Mouse (Mus musculus) CH12.LX (cell line): ENCODE results near the gene Anks1. TPM values are rescaled to one million over a fixed set of nuclear protein-coding genes. Genes with fewer than 3 reads are reported as not detected.

ENCODE experiments used
- DNase-seq: peaks from one replicate; pipeline ENCODE4 v3.0.0-alpha.2; 2013; ENCODE audit errors: extremely low read depth
- H3K27ac ChIP-seq: 2 replicates; pipeline ENCODE4 v1.5.1; 2012; ENCODE audit warnings: low read depth, mild to moderate bottlenecking, control low read depth, moderate library complexity; ENCODE audit not compliant: insufficient read depth
- H3K27me3 ChIP-seq: replicated peaks from 2 replicates; pipeline ENCODE3; 2012; ENCODE audit warnings: inconsistent platforms
- H3K36me3 ChIP-seq, 2 experiments: replicated peaks in 1 of 2; 2 replicates each; pipeline versions ENCODE3 to v1.6.1; 2012; ENCODE audit warnings: inconsistent platforms in 1 of 2, low read length in 1 of 2, mild to moderate bottlenecking in 1 of 2, mixed read lengths in 1 of 2, moderate library complexity in 1 of 2; ENCODE audit not compliant: control insufficient read depth in 1 of 2, insufficient read depth in 1 of 2
- H3K4me1 ChIP-seq, 2 experiments: 2 replicates each; pipeline ENCODE4 v1.6.1; 2012; ENCODE audit warnings: inconsistent platforms in 1 of 2, moderate library complexity in 1 of 2; ENCODE audit not compliant: insufficient read depth in 2 of 2, control insufficient read depth in 1 of 2
- H3K4me2 ChIP-seq: 2 replicates; pipeline ENCODE4 v1.6.1; 2012; ENCODE audit warnings: low read depth, mild to moderate bottlenecking, control low read depth; ENCODE audit not compliant: poor library complexity, insufficient read depth, severe bottlenecking
- H3K4me3 ChIP-seq, 3 experiments: fragments of 150-350 bp in 1 of 3; sonication (generic) in 1 of 3; replicated peaks in 1 of 3; 2 replicates each; pipeline versions ENCODE3 to v1.5.1; 2011 to 2012; ENCODE audit warnings: low read depth in 2 of 3, low read length in 2 of 3, mild to moderate bottlenecking in 2 of 3, moderate library complexity in 2 of 3, control low read depth in 1 of 3, improper control_type of control experiment in 1 of 3, inconsistent platforms in 1 of 3, mixed read lengths in 1 of 3; ENCODE audit not compliant: poor library complexity in 1 of 3
- H3K79me2 ChIP-seq: replicated peaks from 2 replicates; pipeline ENCODE4 v1.6.1; 2012; ENCODE audit warnings: mild to moderate bottlenecking, moderate library complexity; ENCODE audit not compliant: control insufficient read depth, poor library complexity, insufficient read depth, severe bottlenecking; ENCODE audit errors: extremely low read depth
- H3K9ac ChIP-seq: 2 replicates; pipeline ENCODE4 v1.6.1; 2012; ENCODE audit warnings: low read depth, mild to moderate bottlenecking, control low read depth, moderate library complexity; ENCODE audit not compliant: insufficient read depth
- H3K9me3 ChIP-seq: replicated peaks from 2 replicates; pipeline ENCODE3; 2012; ENCODE audit warnings: low read length, inconsistent platforms, mixed read lengths
- BHLHE40 ChIP-seq: IDR thresholded peaks from 2 replicates; pipeline ENCODE4 v1.6.1; 2011; ENCODE audit warnings: mild to moderate bottlenecking, low read depth, low read length, improper control_type of control experiment
- CHD1 ChIP-seq: IDR thresholded peaks from 2 replicates; pipeline ENCODE4 v1.6.1; 2012; ENCODE audit warnings: low read depth, low read length, improper control_type of control experiment, inconsistent platforms
- CHD2 ChIP-seq: IDR thresholded peaks from 2 replicates; pipeline ENCODE4 v1.6.1; 2011; ENCODE audit warnings: low read length, improper control_type of control experiment
- CTCF ChIP-seq, 2 experiments: IDR thresholded peaks in 1 of 2; conservative IDR thresholded peaks in 1 of 2; 2 replicates each; pipeline ENCODE4 v1.5.1; 2011 to 2012; ENCODE audit warnings: low read depth in 2 of 2, low read length in 2 of 2, improper control_type of control experiment in 1 of 2, inconsistent platforms in 1 of 2, mild to moderate bottlenecking in 1 of 2, moderate library complexity in 1 of 2
- E2F4 ChIP-seq: IDR thresholded peaks from 2 replicates; pipeline ENCODE4 v1.6.1; 2011; ENCODE audit warnings: low read depth, low read length, improper control_type of control experiment; ENCODE audit not compliant: insufficient replicate concordance
- ELF1 ChIP-seq: IDR thresholded peaks from 2 replicates; pipeline ENCODE4 v1.6.1; 2014; ENCODE audit warnings: low read depth, mild to moderate bottlenecking, inconsistent platforms, low read length, improper control_type of control experiment
- EP300 ChIP-seq: IDR thresholded peaks from 2 replicates; pipeline ENCODE4 v1.6.1; 2011; ENCODE audit warnings: low read length, improper control_type of control experiment
- ETS1 ChIP-seq: conservative IDR thresholded peaks from 2 replicates; pipeline ENCODE4 v1.6.1; 2012; ENCODE audit warnings: low read depth, mild to moderate bottlenecking, inconsistent platforms, low read length, improper control_type of control experiment, moderate library complexity
- GABPA ChIP-seq: IDR thresholded peaks from 2 replicates; pipeline ENCODE4 v1.6.1; 2012; ENCODE audit warnings: low read depth, low read length, improper control_type of control experiment, inconsistent platforms; ENCODE audit not compliant: insufficient replicate concordance
- HCFC1 ChIP-seq: IDR thresholded peaks from 2 replicates; pipeline ENCODE4 v1.6.1; 2012; ENCODE audit warnings: low read depth, mild to moderate bottlenecking, inconsistent platforms, low read length, improper control_type of control experiment
- IRF4 ChIP-seq: IDR thresholded peaks from 2 replicates; pipeline ENCODE4 v1.6.1; 2014; ENCODE audit warnings: low read depth, mild to moderate bottlenecking, inconsistent platforms, low read length, improper control_type of control experiment
- JUN ChIP-seq: IDR thresholded peaks from 2 replicates; pipeline ENCODE4 v1.6.1; 2011; ENCODE audit warnings: low read depth, mild to moderate bottlenecking, low read length, improper control_type of control experiment, moderate library complexity; ENCODE audit not compliant: insufficient read depth
- JUND ChIP-seq: conservative IDR thresholded peaks from 2 replicates; pipeline ENCODE4 v1.6.1; 2011; ENCODE audit warnings: low read depth, low read length, improper control_type of control experiment
- MAX ChIP-seq: IDR thresholded peaks from 2 replicates; pipeline ENCODE4 v1.6.1; 2011; ENCODE audit warnings: low read length, improper control_type of control experiment
- MAZ ChIP-seq: IDR thresholded peaks from 2 replicates; pipeline ENCODE4 v1.6.1; 2012; ENCODE audit warnings: low read depth, mild to moderate bottlenecking, inconsistent platforms, low read length, improper control_type of control experiment, moderate library complexity
- MXI1 ChIP-seq: IDR thresholded peaks from 2 replicates; pipeline ENCODE4 v1.6.1; 2011; ENCODE audit warnings: mild to moderate bottlenecking, low read depth, low read length, improper control_type of control experiment
- MYC ChIP-seq: IDR thresholded peaks from 2 replicates; pipeline ENCODE4 v1.6.1; 2011; ENCODE audit warnings: low read depth, mild to moderate bottlenecking, improper control_type of control experiment, low read length
- NELFE ChIP-seq: IDR thresholded peaks from 2 replicates; pipeline ENCODE4 v1.6.1; 2011; ENCODE audit warnings: low read depth, low read length, improper control_type of control experiment
- NRF1 ChIP-seq: IDR thresholded peaks from 2 replicates; pipeline ENCODE4 v1.6.1; 2014; ENCODE audit warnings: low read depth, mild to moderate bottlenecking, inconsistent platforms, low read length, improper control_type of control experiment, moderate library complexity
- PAX5 ChIP-seq: IDR thresholded peaks from 2 replicates; pipeline ENCODE4 v1.6.1; 2012; ENCODE audit warnings: low read length, inconsistent platforms, mixed read lengths
- POLR2A ChIP-seq: IDR thresholded peaks from 2 replicates; pipeline ENCODE4 v1.6.1; 2011; ENCODE audit warnings: low read depth, mild to moderate bottlenecking, improper control_type of control experiment, low read length
- RAD21 ChIP-seq: IDR thresholded peaks from 2 replicates; pipeline ENCODE4 v1.6.1; 2011; ENCODE audit warnings: low read depth, mild to moderate bottlenecking, low read length, improper control_type of control experiment, moderate library complexity
- RCOR1 ChIP-seq: conservative IDR thresholded peaks from 2 replicates; pipeline ENCODE4 v1.6.1; 2012; ENCODE audit warnings: low read depth, mild to moderate bottlenecking, inconsistent platforms, low read length, improper control_type of control experiment
- SMC3 ChIP-seq: IDR thresholded peaks from 2 replicates; pipeline ENCODE4 v1.6.1; 2011; ENCODE audit warnings: low read depth, low read length, improper control_type of control experiment
- TBP ChIP-seq: conservative IDR thresholded peaks from 2 replicates; pipeline ENCODE4 v1.6.1; 2011; ENCODE audit warnings: low read depth, low read length, improper control_type of control experiment
- TCF12 ChIP-seq: IDR thresholded peaks from 2 replicates; pipeline ENCODE4 v1.6.1; 2014; ENCODE audit warnings: low read depth, mild to moderate bottlenecking, inconsistent platforms, low read length, improper control_type of control experiment
- UBTF ChIP-seq: IDR thresholded peaks from 2 replicates; pipeline ENCODE4 v1.6.1; 2012; ENCODE audit warnings: low read depth, mild to moderate bottlenecking, inconsistent platforms, low read length, improper control_type of control experiment, moderate library complexity
- USF1 ChIP-seq: IDR thresholded peaks from 2 replicates; pipeline ENCODE4 v1.6.1; 2014; ENCODE audit warnings: low read depth, mild to moderate bottlenecking, inconsistent platforms, low read length, improper control_type of control experiment
- USF2 ChIP-seq: conservative IDR thresholded peaks from 2 replicates; pipeline ENCODE4 v1.6.1; 2011; ENCODE audit warnings: low read depth, low read length, improper control_type of control experiment
- ZKSCAN1 ChIP-seq: IDR thresholded peaks from 2 replicates; pipeline ENCODE4 v1.6.1; 2012; ENCODE audit warnings: low read depth, inconsistent platforms, low read length, improper control_type of control experiment, borderline replicate concordance
- ZMIZ1 ChIP-seq: IDR thresholded peaks from 2 replicates; pipeline ENCODE4 v1.6.1; 2012; ENCODE audit warnings: low read depth, mild to moderate bottlenecking, inconsistent platforms, low read length, improper control_type of control experiment
- ZNF384 ChIP-seq: IDR thresholded peaks from 2 replicates; pipeline ENCODE4 v1.6.1; 2012; ENCODE audit warnings: low read depth, low read length, improper control_type of control experiment, inconsistent platforms
- dilution Hi-C: fragments of 300-500 bp; cut with MboI; formaldehyde crosslinking; loops from 2 replicates; pipeline ENCODE4 v1.14.3; 2020; ENCODE audit warnings: low sequenced_read_pairs; ENCODE audit not compliant: extremely low pct_unique_long_range_greater_than_20kb, extremely low pct_ligation_motif_present
- in situ Hi-C: fragments of 300-500 bp; cut with MboI; formaldehyde crosslinking; loops from 3 replicates; pipeline ENCODE4 v1.14.3; 2019; ENCODE audit warnings: low sequenced_read_pairs, low pct_ligation_motif_present, low pct_unique_long_range_greater_than_20kb, mixed read lengths
- polyA plus RNA-seq: library from polyadenylated mRNA; unstranded; fragments of >175 nt; gene quantifications from 2 replicates; pipeline ENCODE4 v1.2.1, GENCODE M21; 2012; ENCODE audit warnings: low read depth; ENCODE audit not compliant: insufficient read length
- total RNA-seq, 2 experiments: library from RNA; depleted of rRNA; stranded (reverse); fragments of 300-350 nt in 1 of 2; fragments of >200 nt in 1 of 2; gene quantifications; 2 replicates each; pipeline ENCODE4 v1.2.3; 2012 to 2014

Gene Anks1
- total and polyA plus RNA-seq, 3 experiments: 5.8 to 9.3 (median 9.0) TPM

GRCm38 (mm10) chr17:27907512-27908205 is 1.4 kb upstream of the Anks1 start (continued):
- TF ChIP-seq CHD1 (no peak), JUN (peak; percentile 31; the same call in 1 of the 2 replicates), CHD2 (peak; percentile 92), RCOR1 (no peak; the same call in 1 of the 2 replicates), NELFE (peak; percentile 68), MAX (no peak), ETS1 (no peak), NRF1 (no peak), MAZ (peak; percentile 75; the same call in 1 of the 2 replicates), TCF12 (peak; percentile 66), IRF4 (peak; percentile 50; the same call in 1 of the 2 replicates), ELF1 (peak; percentile 77), HCFC1 (peak; percentile 94), USF2 (no peak), ZMIZ1 (peak; percentile 35; the same call in 1 of the 2 replicates), ZKSCAN1 (no peak), USF1 (no peak), MYC (peak; percentile 20; the same call in 1 of the 2 replicates)

GRCm38 (mm10) chr17:27908206-27908887 is 759 bp upstream of the Anks1 start:
- dilution Hi-C loops (no loop called here), in situ Hi-C loops (no loop called here)
- H3K36me3 ChIP-seq: peaks cover 10 to 24% of the 10 kb centered on the region in 2 experiments
- no peaks in the 10 kb centered on the region; the same call in none of the 2 replicates for H3K79me2 ChIP-seq
- H3K9me3 ChIP-seq: no peaks in the 10 kb centered on the region
- H3K27ac ChIP-seq: no peak overlapping the region; the same call in none of the 2 replicates
- H3K27me3 ChIP-seq: no peaks in the 10 kb centered on the region
- DNase-seq: peak; percentile 71
- peak overlapping the region; percentile 77 for H3K4me2 ChIP-seq
- H3K4me1 ChIP-seq: peaks cover 3 to 22% of the 10 kb centered on the region in 2 experiments; a peak in 3 of 4 replicates
- peak overlapping the region; percentile 74 to 98 (median 84) for H3K4me3 ChIP-seq
- H3K9ac ChIP-seq: peak overlapping the region; percentile 79
- TF ChIP-seq JUND (no peak), ELF1 (no peak), POLR2A (no peak), RCOR1 (no peak), MAX (peak; percentile 54; the same call in 1 of the 2 replicates), ETS1 (no peak), USF1 (no peak), BHLHE40 (0 out of 2 replicates have a peak, but pooled peaks have one; percentile 33), CHD1 (no peak), EP300 (no peak), PAX5 (no peak), GABPA (no peak), NELFE (no peak), ZNF384 (peak; percentile 76; the same call in 1 of the 2 replicates), HCFC1 (no peak), TCF12 (no peak), ZKSCAN1 (no peak), E2F4 (no peak), UBTF (no peak), USF2 (no peak), MAZ (no peak), IRF4 (no peak), SMC3 (no peak; the same call in 1 of the 2 replicates), NRF1 (no peak), CHD2 (no peak), MXI1 (0 out of 2 replicates have a peak, but pooled peaks have one; percentile 5), RAD21 (no peak; the same call in none of the 2 replicates), CTCF (conservative IDR thresholded peaks at IDR 0.05 in 1 of 2, IDR thresholded peaks at IDR 0.05 in 1 of 2; ENCODE audit: low read depth in 2 of 2, low read length in 2 of 2) (peak in 1 of 2 experiments; percentile 48; a peak in 1 of 4 replicates), TBP (no peak)
